Mouse (Mus musculus) brain, embryonic 14.5 days (tissue): Measurements from ENCODE around the gene Med13. TPM values are rescaled to one million over a fixed set of nuclear protein-coding genes. Genes with fewer than 3 reads are reported as not detected.

ENCODE experiments used
- DNase-seq: peaks from one replicate; pipeline ENCODE4 v3.0.0-alpha.2; 2011; ENCODE audit warnings: low read depth
- CTCF ChIP-seq: fragments of 200-500 bp; IDR thresholded peaks from 2 replicates; pipeline ENCODE4 v1.5.1; 2012; ENCODE audit warnings: inconsistent platforms, mild to moderate bottlenecking, moderate library complexity, borderline replicate concordance; ENCODE audit not compliant: insufficient read depth, insufficient read length; ENCODE audit errors: extremely low read depth
- POLR2A ChIP-seq: fragments of 200-500 bp; IDR thresholded peaks from 2 replicates; pipeline ENCODE4 v1.6.1; 2012; ENCODE audit warnings: mild to moderate bottlenecking, inconsistent platforms, borderline replicate concordance; ENCODE audit not compliant: poor library complexity, insufficient read depth, insufficient read length, severe bottlenecking; ENCODE audit errors: extremely low read depth
- polyA plus RNA-seq: library from polyadenylated mRNA; depleted of rRNA; stranded (reverse); fragments of >200 nt; gene quantifications from 2 replicates; pipeline ENCODE4 v1.2.3, GENCODE M21; 2012

Med13 gene
- polyA plus RNA-seq, 1 experiment: 30.3 TPM

- TF ChIP-seq CTCF (no peak), POLR2A (no peak)
- DNase-seq: no peak
Observed at GRCm38 (mm10) chr11:86375086-86375485, 17.7 kb upstream of the Med13 start.

- no peak for DNase-seq
- TF ChIP-seq CTCF: no peak
- TF ChIP-seq POLR2A: no peak
Observed at GRCm38 (mm10) chr11:86371266-86371665, 13.9 kb upstream of the Med13 start.

- no peak for TF ChIP-seq CTCF
- no peak for TF ChIP-seq POLR2A
- no peak for DNase-seq
Observed at GRCm38 (mm10) chr11:86369860-86370259, 12.5 kb upstream of the Med13 start.

GRCm38 (mm10) chr11:86369003-86369402 is 11.6 kb upstream of the Med13 start:
- TF ChIP-seq POLR2A (no peak), CTCF (no peak)
- DNase-seq: no peak

GRCm38 (mm10) chr11:86364709-86365452 is 7.5 kb upstream of the Med13 start:
- DNase-seq: no peak
- TF ChIP-seq POLR2A (no peak), CTCF (no peak)

- peak; percentile 29; the same call in 1 of the 2 replicates for TF ChIP-seq POLR2A
- peak; percentile 93 for TF ChIP-seq CTCF
- DNase-seq: peak; percentile 99
Observed at GRCm38 (mm10) chr11:86357984-86358528, 654 bp upstream of the Med13 start.

- peak; percentile 45 for DNase-seq
- no peak for TF ChIP-seq POLR2A
- TF ChIP-seq CTCF: no peak
Observed at GRCm38 (mm10) chr11:86356007-86356853, 1.2 kb downstream of the Med13 start.

- TF ChIP-seq POLR2A: no peak
- TF ChIP-seq CTCF: no peak
- no peak for DNase-seq
Observed at GRCm38 (mm10) chr11:86353586-86353985, 3.8 kb downstream of the Med13 start.

- DNase-seq: peak; percentile 53
- no peak for TF ChIP-seq POLR2A
- TF ChIP-seq CTCF: no peak
Observed at GRCm38 (mm10) chr11:86351766-86352315, 5.6 kb downstream of the Med13 start.

- no peak for TF ChIP-seq CTCF
- TF ChIP-seq POLR2A: no peak
- DNase-seq: no peak
Observed at GRCm38 (mm10) chr11:86350636-86351138, 6.7 kb downstream of the Med13 start.

- DNase-seq: no peak
- TF ChIP-seq CTCF (no peak), POLR2A (no peak)
Observed at GRCm38 (mm10) chr11:86349325-86349724, 8.1 kb downstream of the Med13 start.

GRCm38 (mm10) chr11:86348872-86349271 is 8.5 kb downstream of the Med13 start:
- DNase-seq: no peak
- TF ChIP-seq CTCF (no peak), POLR2A (no peak)
